Mouse (Mus musculus) spleen, postnatal 36 days (tissue): ENCODE measurements around the gene Gm20388.

Source experiments
- DNase-seq, 2 experiments: peaks; one replicate each; pipeline ENCODE4 v3.0.0; 2022; ENCODE audit warnings: low spot score in 2 of 2, mixed read lengths in 1 of 2

The Gm20388 gene

GRCm38 (mm10) chr8:120539775-120540625 lies 629.4 kb downstream of the Gm20388 start:
- DNase-seq, result no peak

GRCm38 (mm10) chr8:120542995-120543394 lies 632.4 kb downstream of the Gm20388 start:
- DNase-seq, result no peak

GRCm38 (mm10) chr8:120543416-120544055 lies 632.9 kb downstream of the Gm20388 start:
- DNase-seq, result no peak

- no peak for DNase-seq
Measured at GRCm38 (mm10) chr8:120544155-120544554, 633.5 kb downstream of the Gm20388 start.

- no peak for DNase-seq
Measured at GRCm38 (mm10) chr8:120547562-120547961, 636.9 kb downstream of the Gm20388 start.

GRCm38 (mm10) chr8:120548313-120548761 lies 637.7 kb downstream of the Gm20388 start:
- DNase-seq, result no peak

GRCm38 (mm10) chr8:120549321-120549921 lies 638.8 kb downstream of the Gm20388 start:
- no peak for DNase-seq

- DNase-seq, result no peak
Measured at GRCm38 (mm10) chr8:120549922-120550321, 639.3 kb downstream of the Gm20388 start.

- DNase-seq, result no peak
Measured at GRCm38 (mm10) chr8:120550430-120550829, 639.8 kb downstream of the Gm20388 start.

GRCm38 (mm10) chr8:120550937-120551676 lies 640.5 kb downstream of the Gm20388 start:
- DNase-seq, result no peak

GRCm38 (mm10) chr8:120551677-120551980 lies 641.0 kb downstream of the Gm20388 start:
- DNase-seq, result no peak

GRCm38 (mm10) chr8:120552509-120552908 lies 641.9 kb downstream of the Gm20388 start:
- DNase-seq, result no peak

GRCm38 (mm10) chr8:120553441-120554123 lies 642.9 kb downstream of the Gm20388 start:
- no peak for DNase-seq

GRCm38 (mm10) chr8:120554466-120555039 lies 643.9 kb downstream of the Gm20388 start:
- no peak for DNase-seq

- DNase-seq, result no peak
Measured at GRCm38 (mm10) chr8:120556198-120556892, 645.7 kb downstream of the Gm20388 start.

GRCm38 (mm10) chr8:120557170-120557965 lies 646.7 kb downstream of the Gm20388 start:
- no peak for DNase-seq

- DNase-seq, result no peak
Measured at GRCm38 (mm10) chr8:120558162-120558561, 647.5 kb downstream of the Gm20388 start.

- DNase-seq, result no peak
Measured at GRCm38 (mm10) chr8:120559654-120560053, 649.0 kb downstream of the Gm20388 start.

GRCm38 (mm10) chr8:120560535-120560934 lies 649.9 kb downstream of the Gm20388 start:
- no peak for DNase-seq
